Mouse (Mus musculus): Measurements from ENCODE around the gene Rnf43. TPM values are rescaled to one million over a fixed set of nuclear protein-coding genes. Genes with fewer than 3 reads are reported as not detected.

Gene Rnf43
- polyA plus RNA-seq, 1 experiment from 2014 or later: 5.3 TPM

- H3K36me3 ChIP-seq (ENCODE audit: control insufficient read depth, insufficient read depth, low read length): no peaks in the 10 kb centered on the region
- DNase-seq (ENCODE audit: low spot score): no peak
Observed at GRCm38 (mm10) chr11:87759609-87760005, 97.1 kb downstream of the Rnf43 start.

DNA sequence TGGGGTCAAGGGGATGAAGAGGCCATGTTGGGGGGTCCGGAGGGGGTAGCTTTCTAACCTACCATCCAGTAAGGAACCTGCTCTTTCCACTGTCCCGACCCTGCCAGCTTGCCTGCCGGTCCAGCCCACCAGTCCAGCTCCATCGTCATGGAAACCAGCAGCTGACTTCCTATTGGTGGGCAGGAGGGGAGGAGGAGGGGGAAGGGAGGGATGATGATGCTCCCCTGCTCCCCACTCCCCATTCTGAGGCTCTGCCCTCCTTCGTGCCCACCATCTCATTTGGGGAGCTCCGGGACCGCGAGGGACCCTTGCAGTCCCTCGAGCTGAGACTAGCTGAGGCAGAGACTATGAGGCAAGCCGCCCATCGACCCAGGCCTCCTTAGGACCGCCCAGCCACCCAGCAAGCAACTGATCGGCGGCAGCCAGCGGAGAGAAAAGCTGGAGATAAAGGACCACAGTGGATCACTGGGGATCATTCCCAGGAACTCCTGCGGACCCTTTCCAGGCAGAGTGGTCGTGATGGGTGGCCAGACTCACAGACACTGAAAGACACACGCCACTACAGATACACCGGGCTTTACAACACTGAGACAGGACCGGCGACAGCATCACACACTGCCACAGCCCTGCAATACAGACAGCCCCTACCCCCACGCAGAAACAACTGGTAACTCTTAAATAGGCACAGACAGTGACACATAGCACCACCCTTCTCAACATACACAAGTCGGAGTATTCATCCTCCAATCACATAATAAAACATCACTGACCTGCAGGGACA is 98.0 kb downstream of the Rnf43 start, which contains the start of gene Tspoap1:
TSS of gene Tspoap1 (plus strand) at position 241 of the 781 bp plus-strand sequence.
- H3K27ac ChIP-seq (replicated peaks; ENCODE audit: low read depth, low read length): no peak within 1 kb of the TSS
- ATAC-seq (ENCODE audit: low read depth) (no peak; the same call in 1 of the 2 replicates), DNase-seq (ENCODE audit: low spot score) (peak; percentile 19)
- H3K4me1 ChIP-seq (ENCODE audit: control insufficient read depth, insufficient read depth, low read length): peaks cover 7% of the 10 kb centered on the region
- no peaks in the 10 kb centered on the region for H3K9me3 ChIP-seq (ENCODE audit: control insufficient read depth, low read length)
- H3K36me3 ChIP-seq (ENCODE audit: control insufficient read depth, insufficient read depth, low read length): no peaks in the 10 kb centered on the region
- H3K9ac ChIP-seq (ENCODE audit: low read depth, low read length): peak within 1 kb of the TSS; percentile 19; the same call in 1 of the 2 replicates
- H3K4me2 ChIP-seq (ENCODE audit: low read depth, low read length): peak within 1 kb of the TSS; percentile 28
- WGBS: 6% methylated on average over 23 of the region's 23 CpGs
- H3K27me3 ChIP-seq (replicated peaks; ENCODE audit: control insufficient read depth, insufficient read depth, low read length): peaks cover 63% of the 10 kb centered on the region
- H3K4me3 ChIP-seq (ENCODE audit: low read depth, low read length): peak within 1 kb of the TSS; percentile 6; the same call in 1 of the 2 replicates

More at GRCm38 (mm10) chr11:87759609-87760005, 97.1 kb downstream of the Rnf43 start:
- 8% methylated on average over 3 of the region's 3 CpGs for WGBS
- Histone ChIP-seq H3K4me2 (ENCODE audit: low read depth, low read length) (no peak overlapping the region), H3K9ac (ENCODE audit: low read depth, low read length) (no peak overlapping the region), H3K27ac (replicated peaks; ENCODE audit: low read depth, low read length) (no peak overlapping the region), H3K4me1 (ENCODE audit: control insufficient read depth, insufficient read depth, low read length) (peaks cover 7% of the 10 kb centered on the region), H3K9me3 (ENCODE audit: control insufficient read depth, low read length) (no peaks in the 10 kb centered on the region), H3K4me3 (ENCODE audit: low read depth, low read length) (no peak overlapping the region), H3K27me3 (replicated peaks; ENCODE audit: control insufficient read depth, insufficient read depth, low read length) (peaks cover 54% of the 10 kb centered on the region)
- ATAC-seq (ENCODE audit: low read depth): no peak

DNA sequence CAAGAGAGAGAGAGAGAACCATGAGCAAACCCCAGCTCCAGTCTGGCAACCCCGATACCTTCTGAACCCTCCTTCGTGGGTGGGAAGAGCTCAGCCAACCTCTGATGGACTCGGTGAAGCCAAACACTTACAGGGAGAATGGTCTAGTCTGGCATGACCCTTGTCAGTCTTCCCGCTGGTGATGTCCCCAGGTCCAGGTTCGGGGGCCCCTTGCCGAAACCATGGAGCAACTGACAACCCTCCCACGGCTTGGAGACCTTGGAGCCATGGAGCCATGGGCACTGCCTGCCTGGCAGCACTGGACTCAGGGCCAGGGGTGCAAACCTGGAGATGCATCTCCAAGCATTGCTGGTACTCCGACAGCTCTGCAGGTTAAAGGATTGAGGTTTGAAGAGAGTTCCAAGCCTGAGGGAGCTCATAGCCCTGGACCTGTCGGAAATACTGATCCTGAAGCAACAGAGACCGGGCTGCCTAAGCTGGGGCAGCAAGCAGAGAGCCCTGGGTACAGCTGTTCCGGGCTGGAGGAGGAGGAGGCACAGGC is 98.7 kb downstream of the Rnf43 start:
- Histone ChIP-seq H3K4me1 (ENCODE audit: control insufficient read depth, insufficient read depth, low read length) (peaks cover 7% of the 10 kb centered on the region), H3K36me3 (ENCODE audit: control insufficient read depth, insufficient read depth, low read length) (no peaks in the 10 kb centered on the region), H3K9ac (ENCODE audit: low read depth, low read length) (no peak overlapping the region), H3K9me3 (ENCODE audit: control insufficient read depth, low read length) (no peaks in the 10 kb centered on the region), H3K4me2 (ENCODE audit: low read depth, low read length) (no peak overlapping the region), H3K4me3 (ENCODE audit: low read depth, low read length) (no peak overlapping the region), H3K27ac (replicated peaks; ENCODE audit: low read depth, low read length) (no peak overlapping the region), H3K27me3 (replicated peaks; ENCODE audit: control insufficient read depth, insufficient read depth, low read length) (peaks cover 71% of the 10 kb centered on the region)
- DNase-seq (ENCODE audit: low spot score): no peak
- WGBS: 60% methylated on average over 11 of the region's 11 CpGs
- ATAC-seq (ENCODE audit: low read depth): no peak

DNA sequence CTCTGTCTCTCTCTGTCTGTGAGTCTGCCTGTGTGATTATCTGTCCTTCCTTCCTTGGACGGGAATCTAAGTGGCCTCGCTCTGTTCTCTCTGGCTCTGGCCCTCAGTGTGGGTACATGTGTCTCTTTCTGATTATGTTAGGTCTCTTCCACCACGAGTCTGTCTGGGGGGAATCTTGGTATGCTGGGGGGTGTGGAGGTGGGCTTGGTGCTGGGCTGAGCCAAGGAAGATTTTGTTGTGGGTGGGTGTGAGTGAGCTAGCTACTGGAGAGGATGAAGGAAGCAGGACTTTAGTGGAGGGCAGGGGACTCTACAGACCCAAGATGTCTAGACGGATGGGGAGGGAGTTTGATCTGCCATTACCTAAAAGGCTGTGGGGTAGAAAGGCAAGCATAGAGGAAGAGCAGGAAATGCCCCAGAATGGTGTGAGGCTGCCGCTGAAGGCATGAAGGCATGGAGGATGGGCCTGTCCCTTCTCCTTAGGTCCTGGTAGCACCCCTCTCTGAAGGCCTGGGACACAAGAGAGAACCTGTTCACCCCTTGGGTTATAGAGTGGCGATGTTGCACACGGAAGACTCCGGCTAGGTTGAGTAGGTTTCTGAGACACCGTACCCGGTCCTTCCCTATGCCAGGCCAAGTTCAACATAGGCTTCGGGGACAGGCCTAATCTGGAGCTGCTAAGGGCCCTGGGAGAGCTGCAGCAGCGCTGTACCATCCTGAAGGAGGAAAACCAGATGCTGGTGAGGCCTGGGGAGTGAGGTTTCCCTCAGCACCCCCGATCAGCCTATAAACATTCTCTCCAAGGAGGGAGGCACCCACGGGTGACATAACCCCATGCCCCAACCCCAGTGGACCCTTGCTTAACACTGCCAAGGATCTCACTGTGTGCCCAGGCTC is 99.5 kb downstream of the Rnf43 start:
- no peaks in the 10 kb centered on the region for H3K36me3 ChIP-seq (ENCODE audit: control insufficient read depth, insufficient read depth, low read length)
- no peak overlapping the region for H3K27ac ChIP-seq (replicated peaks; ENCODE audit: low read depth, low read length)
- H3K27me3 ChIP-seq (replicated peaks; ENCODE audit: control insufficient read depth, insufficient read depth, low read length): peaks cover 79% of the 10 kb centered on the region
- H3K9ac ChIP-seq (ENCODE audit: low read depth, low read length): no peak overlapping the region
- ATAC-seq (ENCODE audit: low read depth) (no peak), DNase-seq (ENCODE audit: low spot score) (no peak)
- H3K4me3 ChIP-seq (ENCODE audit: low read depth, low read length): no peak overlapping the region
- no peaks in the 10 kb centered on the region for H3K9me3 ChIP-seq (ENCODE audit: control insufficient read depth, low read length)
- peaks cover 7% of the 10 kb centered on the region for H3K4me1 ChIP-seq (ENCODE audit: control insufficient read depth, insufficient read depth, low read length)
- H3K4me2 ChIP-seq (ENCODE audit: low read depth, low read length): no peak overlapping the region
- 77% methylated on average over 14 of the region's 14 CpGs for WGBS

- no peaks in the 10 kb centered on the region for H3K9me3 ChIP-seq (ENCODE audit: control insufficient read depth, low read length)
- H3K27ac ChIP-seq (replicated peaks; ENCODE audit: low read depth, low read length): no peak overlapping the region
- peak overlapping the region; percentile 48; the same call in 1 of the 2 replicates for H3K4me3 ChIP-seq (ENCODE audit: low read depth, low read length)
- H3K4me1 ChIP-seq (ENCODE audit: control insufficient read depth, insufficient read depth, low read length): peaks cover 7% of the 10 kb centered on the region
- H3K4me2 ChIP-seq (ENCODE audit: low read depth, low read length): peak overlapping the region; percentile 92; the same call in 1 of the 2 replicates
- H3K9ac ChIP-seq (ENCODE audit: low read depth, low read length): no peak overlapping the region; the same call in 1 of the 2 replicates
- DNase-seq (ENCODE audit: low spot score) (no peak), ATAC-seq (ENCODE audit: low read depth) (no peak)
- H3K27me3 ChIP-seq (replicated peaks; ENCODE audit: control insufficient read depth, insufficient read depth, low read length): peaks cover 79% of the 10 kb centered on the region
- WGBS: 39% methylated on average over 12 of the region's 12 CpGs
- H3K36me3 ChIP-seq (ENCODE audit: control insufficient read depth, insufficient read depth, low read length): no peaks in the 10 kb centered on the region
Observed at GRCm38 (mm10) chr11:87762702-87763385, 100.3 kb downstream of the Rnf43 start.

- DNase-seq (ENCODE audit: low spot score) (peak; percentile 79), ATAC-seq (ENCODE audit: low read depth) (peak; percentile 70)
- Histone ChIP-seq H3K9ac (ENCODE audit: low read depth, low read length) (peak overlapping the region; percentile 68), H3K9me3 (ENCODE audit: control insufficient read depth, low read length) (no peaks in the 10 kb centered on the region), H3K4me3 (ENCODE audit: low read depth, low read length) (peak overlapping the region; percentile 48), H3K27ac (replicated peaks; ENCODE audit: low read depth, low read length) (no peak overlapping the region), H3K4me2 (ENCODE audit: low read depth, low read length) (peak overlapping the region; percentile 92), H3K36me3 (ENCODE audit: control insufficient read depth, insufficient read depth, low read length) (no peaks in the 10 kb centered on the region), H3K4me1 (ENCODE audit: control insufficient read depth, insufficient read depth, low read length) (peaks cover 7% of the 10 kb centered on the region), H3K27me3 (replicated peaks; ENCODE audit: control insufficient read depth, insufficient read depth, low read length) (peaks cover 79% of the 10 kb centered on the region)
- WGBS: 2% methylated on average over 16 of the region's 17 CpGs
Observed at GRCm38 (mm10) chr11:87763511-87763987, 101.0 kb downstream of the Rnf43 start.

DNA sequence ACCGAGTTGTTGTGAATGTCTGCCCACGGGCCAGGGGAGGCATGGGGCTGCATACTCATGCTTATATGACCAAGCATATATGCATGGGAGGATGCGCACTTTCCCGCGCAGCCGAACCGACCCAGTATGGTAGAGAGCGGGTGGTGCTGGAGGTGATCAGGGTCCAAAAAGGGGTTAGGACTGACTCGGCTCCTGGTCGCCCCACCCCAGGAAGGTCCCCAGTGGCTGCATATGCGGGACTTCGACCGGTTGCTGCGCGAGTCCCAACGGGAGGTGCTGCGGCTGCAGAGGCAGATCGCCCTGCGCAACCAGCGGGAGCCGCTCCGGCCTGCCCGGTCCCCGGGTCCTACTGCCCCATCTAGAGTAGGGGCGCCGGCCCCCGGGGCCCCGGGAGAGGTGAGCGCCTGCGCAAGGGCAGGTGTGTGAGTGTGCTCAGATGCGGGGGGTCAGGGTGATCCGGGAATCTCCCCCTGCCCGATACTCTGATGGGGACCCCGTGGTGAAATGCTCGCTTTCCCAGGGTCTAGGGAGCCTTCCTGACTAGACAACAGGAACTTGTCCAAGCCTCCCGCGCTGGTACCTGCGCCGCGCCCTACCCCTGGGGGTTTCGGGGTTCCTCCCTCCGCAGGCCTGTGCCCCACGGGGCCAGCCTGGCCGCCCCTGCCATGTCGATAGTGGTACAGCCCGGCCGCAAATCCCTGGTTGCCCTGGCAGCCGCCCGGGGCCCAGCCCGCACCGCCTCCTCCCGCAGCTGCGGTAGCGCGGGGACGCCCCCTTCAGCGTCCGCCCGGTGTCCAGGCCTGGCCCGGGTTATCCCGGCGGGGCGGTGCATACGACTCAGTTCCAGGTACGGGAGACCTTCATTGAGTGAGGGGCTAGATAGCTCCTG is 101.7 kb downstream of the Rnf43 start:
- Histone ChIP-seq H3K9ac (ENCODE audit: low read depth, low read length) (peak overlapping the region; percentile 68), H3K36me3 (ENCODE audit: control insufficient read depth, insufficient read depth, low read length) (no peaks in the 10 kb centered on the region), H3K9me3 (ENCODE audit: control insufficient read depth, low read length) (no peaks in the 10 kb centered on the region), H3K4me3 (ENCODE audit: low read depth, low read length) (peak overlapping the region; percentile 48), H3K27me3 (replicated peaks; ENCODE audit: control insufficient read depth, insufficient read depth, low read length) (peaks cover 78% of the 10 kb centered on the region), H3K4me1 (ENCODE audit: control insufficient read depth, insufficient read depth, low read length) (peaks cover 7% of the 10 kb centered on the region), H3K27ac (replicated peaks; ENCODE audit: low read depth, low read length) (no peak overlapping the region), H3K4me2 (ENCODE audit: low read depth, low read length) (peak overlapping the region; percentile 92)
- WGBS: under 1% methylated on average over 53 of the region's 65 CpGs
- ATAC-seq (ENCODE audit: low read depth): peak; percentile 74
- DNase-seq (ENCODE audit: low spot score): peak; percentile 41

All from embryonic facial prominence, embryonic 14.5 days (tissue).